Mouse (Mus musculus) MEL (cell line): Measurements from ENCODE around the gene Plekha8. TPM values are rescaled to one million over a fixed set of nuclear protein-coding genes. Genes with fewer than 3 reads are reported as not detected.

Experiments used
- DNase-seq: peaks from one replicate; pipeline ENCODE4 v3.0.0; 2011; ENCODE audit warnings: low read depth, low spot score
- H3K27ac ChIP-seq: 2 replicates; pipeline ENCODE4 v1.5.1; 2012; ENCODE audit warnings: low read depth, mild to moderate bottlenecking, control low read depth, low read length, moderate library complexity; ENCODE audit not compliant: control insufficient read depth
- H3K27me3 ChIP-seq, 2 experiments: fragments of 150-350 bp in 1 of 2; sonication (generic) in 1 of 2; 2 replicates each; pipeline ENCODE4 v1.6.1; 2012; ENCODE audit warnings: low read length in 2 of 2, mild to moderate bottlenecking in 2 of 2, improper control_type of control experiment in 1 of 2, moderate library complexity in 1 of 2; ENCODE audit not compliant: insufficient read depth in 2 of 2, control insufficient read depth in 1 of 2
- H3K36me3 ChIP-seq, 2 experiments: 2 replicates each; pipeline ENCODE4 v1.6.1; 2012 to 2014; ENCODE audit warnings: low read length in 2 of 2, improper control_type of control experiment in 1 of 2, inconsistent platforms in 1 of 2, mild to moderate bottlenecking in 1 of 2; ENCODE audit not compliant: insufficient read depth in 2 of 2, control insufficient read depth in 1 of 2
- H3K4me1 ChIP-seq, 2 experiments: fragments of 150-350 bp in 1 of 2; sonication (generic) in 1 of 2; 2 replicates each; pipeline ENCODE4 v1.6.1; 2012; ENCODE audit warnings: low read length in 2 of 2, improper control_type of control experiment in 1 of 2, mild to moderate bottlenecking in 1 of 2; ENCODE audit not compliant: insufficient read depth in 2 of 2, control insufficient read depth in 1 of 2
- H3K4me3 ChIP-seq, 2 experiments: fragments of 150-350 bp in 1 of 2; sonication (generic) in 1 of 2; 2 replicates each; pipeline ENCODE4 v1.5.1; 2012; ENCODE audit warnings: low read depth in 2 of 2, low read length in 2 of 2, mild to moderate bottlenecking in 2 of 2, moderate library complexity in 2 of 2, control low read depth in 1 of 2, improper control_type of control experiment in 1 of 2; ENCODE audit not compliant: control insufficient read depth in 1 of 2, insufficient read depth in 1 of 2
- H3K79me2 ChIP-seq: 2 replicates; pipeline ENCODE4 v1.6.1; 2012; ENCODE audit warnings: mild to moderate bottlenecking, low read length, moderate library complexity; ENCODE audit not compliant: control insufficient read depth, poor library complexity, insufficient read depth
- H3K9ac ChIP-seq: 2 replicates; pipeline ENCODE4 v1.6.1; 2012; ENCODE audit warnings: low read depth, mild to moderate bottlenecking, control low read depth, low read length, moderate library complexity; ENCODE audit not compliant: control insufficient read depth, poor library complexity, severe bottlenecking
- H3K9me3 ChIP-seq: fragments of 150-350 bp; sonication (generic); replicated peaks from 2 replicates; pipeline ENCODE4 v1.6.1; 2012; ENCODE audit warnings: mild to moderate bottlenecking, low read length, improper control_type of control experiment, moderate library complexity; ENCODE audit not compliant: insufficient read depth
- BHLHE40 ChIP-seq: IDR thresholded peaks from 2 replicates; pipeline ENCODE4 v1.6.1; 2012; ENCODE audit warnings: low read depth, mild to moderate bottlenecking, inconsistent platforms, low read length, improper control_type of control experiment, borderline replicate concordance
- CHD1 ChIP-seq: IDR thresholded peaks from 2 replicates; pipeline ENCODE4 v1.6.1; 2012; ENCODE audit warnings: low read depth, mild to moderate bottlenecking, inconsistent platforms, low read length, improper control_type of control experiment
- CTCF ChIP-seq, 3 experiments: IDR thresholded peaks in 2 of 3; conservative IDR thresholded peaks in 1 of 3; 2 replicates each; pipeline ENCODE4 v1.5.1; 2011 to 2012; ENCODE audit warnings: low read length in 3 of 3, low read depth in 2 of 3, mild to moderate bottlenecking in 2 of 3, improper control_type of control experiment in 1 of 3, inconsistent platforms in 1 of 3, mixed read lengths in 1 of 3, moderate library complexity in 1 of 3; ENCODE audit not compliant: control insufficient read depth in 1 of 3, insufficient read depth in 1 of 3, poor library complexity in 1 of 3, severe bottlenecking in 1 of 3
- ELF1 ChIP-seq: IDR thresholded peaks from 2 replicates; pipeline ENCODE4 v1.6.1; 2014; ENCODE audit warnings: low read depth, mild to moderate bottlenecking, inconsistent platforms, low read length, improper control_type of control experiment, moderate library complexity
- ETS1 ChIP-seq: IDR thresholded peaks from 2 replicates; pipeline ENCODE4 v1.6.1; 2012; ENCODE audit warnings: low read depth, mild to moderate bottlenecking, inconsistent platforms, low read length, improper control_type of control experiment, moderate library complexity
- GABPA ChIP-seq: IDR thresholded peaks from 2 replicates; pipeline ENCODE4 v1.6.1; 2012; ENCODE audit warnings: low read depth, mild to moderate bottlenecking, inconsistent platforms, low read length, improper control_type of control experiment, moderate library complexity
- GATA1 ChIP-seq: IDR thresholded peaks from 2 replicates; pipeline ENCODE4 v1.6.1; 2011; ENCODE audit warnings: low read depth, low read length, improper control_type of control experiment
- JUND ChIP-seq: IDR thresholded peaks from 2 replicates; pipeline ENCODE4 v1.6.1; 2011; ENCODE audit warnings: low read depth, mild to moderate bottlenecking, improper control_type of control experiment, low read length
- MAFK ChIP-seq: IDR thresholded peaks from 2 replicates; pipeline ENCODE4 v1.6.1; 2011; ENCODE audit warnings: low read depth, mild to moderate bottlenecking, low read length, improper control_type of control experiment, borderline replicate concordance
- MXI1 ChIP-seq: IDR thresholded peaks from 2 replicates; pipeline ENCODE4 v1.6.1; 2011; ENCODE audit warnings: mild to moderate bottlenecking, low read depth, low read length, improper control_type of control experiment
- MYC ChIP-seq: IDR thresholded peaks from 2 replicates; pipeline ENCODE4 v1.6.1; 2011; ENCODE audit warnings: low read depth, mild to moderate bottlenecking, low read length, improper control_type of control experiment, moderate library complexity
- NELFE ChIP-seq: IDR thresholded peaks from 2 replicates; pipeline ENCODE4 v1.6.1; 2011; ENCODE audit warnings: low read depth, low read length, improper control_type of control experiment
- NRF1 ChIP-seq: IDR thresholded peaks from 2 replicates; pipeline ENCODE4 v1.6.1; 2014; ENCODE audit warnings: low read depth, mild to moderate bottlenecking, inconsistent platforms, low read length, improper control_type of control experiment, moderate library complexity; ENCODE audit not compliant: poor library complexity, insufficient read depth, severe bottlenecking
- POLR2A ChIP-seq, 2 experiments: IDR thresholded peaks; 2 replicates each; pipeline ENCODE4 v1.6.1; 2011 to 2012; ENCODE audit warnings: low read length in 2 of 2, mild to moderate bottlenecking in 2 of 2, control low read depth in 1 of 2, improper control_type of control experiment in 1 of 2, low read depth in 1 of 2, moderate library complexity in 1 of 2; ENCODE audit not compliant: control insufficient read depth in 1 of 2, insufficient read depth in 1 of 2, poor library complexity in 1 of 2
- POLR2AphosphoS2 ChIP-seq: IDR thresholded peaks from 2 replicates; pipeline ENCODE4 v1.6.1; 2011; ENCODE audit warnings: low read length, improper control_type of control experiment
- POLR2AphosphoS5 ChIP-seq: IDR thresholded peaks from 2 replicates; pipeline ENCODE4 v1.6.1; 2012; ENCODE audit warnings: low read depth, borderline replicate concordance, mild to moderate bottlenecking, inconsistent platforms, low read length, moderate library complexity, mixed read lengths
- SMC3 ChIP-seq: IDR thresholded peaks from 2 replicates; pipeline ENCODE4 v1.6.1; 2011; ENCODE audit warnings: low read depth, low read length, improper control_type of control experiment
- TAL1 ChIP-seq: IDR thresholded peaks from 2 replicates; pipeline ENCODE4 v1.6.1; 2012; ENCODE audit warnings: mild to moderate bottlenecking, inconsistent platforms, low read length, moderate library complexity, mixed read lengths
- TCF12 ChIP-seq: IDR thresholded peaks from 2 replicates; pipeline ENCODE4 v1.6.1; 2014; ENCODE audit warnings: low read depth, mild to moderate bottlenecking, inconsistent platforms, low read length, improper control_type of control experiment, moderate library complexity
- USF1 ChIP-seq: IDR thresholded peaks from 2 replicates; pipeline ENCODE4 v1.6.1; 2014; ENCODE audit warnings: low read depth, mild to moderate bottlenecking, inconsistent platforms, low read length, improper control_type of control experiment, moderate library complexity
- USF2 ChIP-seq, 2 experiments: IDR thresholded peaks; 2 replicates each; pipeline ENCODE4 v1.6.1; 2011 to 2012; ENCODE audit warnings: improper control_type of control experiment in 2 of 2, low read length in 2 of 2, borderline replicate concordance in 1 of 2, inconsistent platforms in 1 of 2, low read depth in 1 of 2, mild to moderate bottlenecking in 1 of 2; ENCODE audit not compliant: insufficient read depth in 1 of 2
- ZMIZ1 ChIP-seq: IDR thresholded peaks from 2 replicates; pipeline ENCODE4 v1.6.1; 2012; ENCODE audit warnings: low read depth, mild to moderate bottlenecking, inconsistent platforms, low read length, improper control_type of control experiment, moderate library complexity
- ZNF384 ChIP-seq: IDR thresholded peaks from 2 replicates; pipeline ENCODE4 v1.6.1; 2012; ENCODE audit warnings: low read depth, mild to moderate bottlenecking, inconsistent platforms, low read length, improper control_type of control experiment
- polyA plus RNA-seq, 2 experiments: library from polyadenylated mRNA; stranded (reverse) in 1 of 2; unstranded in 1 of 2; fragments of >175 nt in 1 of 2; fragments of >200 nt in 1 of 2; gene quantifications; 2 replicates each; pipeline versions ENCODE4 v1.2.1 to v1.2.4; 2012; ENCODE audit warnings: low replicate concordance in 2 of 2, low read depth in 1 of 2; ENCODE audit not compliant: insufficient read length in 2 of 2, insufficient read depth in 1 of 2, missing spikeins in 1 of 2
- total RNA-seq: library from RNA; depleted of rRNA; stranded (reverse); fragments of 300-350 nt; gene quantifications from 2 replicates; pipeline ENCODE4 v1.2.3, GENCODE M21; 2012

Plekha8 gene
- total and polyA plus RNA-seq, 3 experiments, result 11.6 to 16.8 TPM; not detected in 1

- H3K27me3 ChIP-seq, result no peaks in the 10 kb centered on the region; a peak in 1 of 4 replicates
Observed at GRCm38 (mm10) chr6:54566546-54566919, 28.4 kb upstream of the Plekha8 start.

DNA sequence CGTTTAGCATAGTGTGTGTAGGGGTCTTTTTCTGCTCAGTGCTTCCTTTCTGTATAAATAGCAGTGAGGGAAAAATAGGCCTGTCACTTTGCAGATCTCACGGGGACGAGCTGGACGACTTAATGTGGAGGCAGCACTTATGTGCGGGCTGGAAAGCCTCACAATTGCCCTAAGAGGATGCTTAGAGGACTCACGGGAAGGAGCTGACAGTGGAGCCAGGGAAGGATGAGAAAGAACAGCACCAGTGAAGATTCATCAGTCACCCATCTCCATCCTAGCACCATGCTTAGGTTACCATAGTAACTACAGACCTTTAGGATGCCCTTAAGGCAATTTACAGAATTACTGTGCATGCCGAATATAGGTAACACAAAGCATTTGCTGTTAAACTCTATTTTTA is 25.1 kb upstream of the Plekha8 start:
- DNase-seq, result no peak
- Histone ChIP-seq H3K27me3 (no peaks in the 10 kb centered on the region; a peak in 2 of 4 replicates), H3K79me2 (no peaks in the 10 kb centered on the region), H3K4me1 (no peaks in the 10 kb centered on the region), H3K9me3 (no peaks in the 10 kb centered on the region), H3K9ac (no peak overlapping the region), H3K27ac (no peak overlapping the region), H3K4me3 (no peak overlapping the region), H3K36me3 (no peaks in the 10 kb centered on the region)
- TF ChIP-seq SMC3, result no peak
- no peak for TF ChIP-seq ELF1
- TF ChIP-seq POLR2AphosphoS2, result no peak
- no peak for TF ChIP-seq MYC
- TF ChIP-seq NRF1, result no peak
- TF ChIP-seq POLR2A (IDR thresholded peaks at IDR 0.05; ENCODE audit: control insufficient read depth in 1 of 2, insufficient read depth in 1 of 2, low read depth in 1 of 2, low read length in 2 of 2, poor library complexity in 1 of 2), result no peak
- TF ChIP-seq GATA1, result no peak
- no peak for TF ChIP-seq TAL1
- no peak for TF ChIP-seq CHD1
- no peak for TF ChIP-seq MAFK
- no peak for TF ChIP-seq ZMIZ1

More at GRCm38 (mm10) chr6:54566546-54566919, 28.4 kb upstream of the Plekha8 start:
- H3K4me1 ChIP-seq, result no peaks in the 10 kb centered on the region
- DNase-seq, result no peak
- TF ChIP-seq JUND, result no peak
- TF ChIP-seq MXI1, result no peak
- TF ChIP-seq CTCF (IDR thresholded peaks at IDR 0.05 in 2 of 3, conservative IDR thresholded peaks at IDR 0.05 in 1 of 3; ENCODE audit: control insufficient read depth in 1 of 3, insufficient read depth in 1 of 3, low read depth in 2 of 3, low read length in 3 of 3, poor library complexity in 1 of 3, severe bottlenecking in 1 of 3), result no peak
- TF ChIP-seq USF1, result no peak
- no peak for TF ChIP-seq SMC3
- no peak for TF ChIP-seq BHLHE40
- TF ChIP-seq TCF12, result no peak
- no peak for TF ChIP-seq USF2 (IDR thresholded peaks at IDR 0.05; ENCODE audit: borderline replicate concordance in 1 of 2, insufficient read depth in 1 of 2, low read depth in 1 of 2, low read length in 2 of 2)
- no peak for TF ChIP-seq MAFK
- no peak for TF ChIP-seq GATA1
- TF ChIP-seq POLR2AphosphoS5, result no peak
- no peak for TF ChIP-seq NELFE
- no peak for TF ChIP-seq ETS1
- TF ChIP-seq ZMIZ1, result no peak
- TF ChIP-seq ZNF384, result no peak
- no peak for TF ChIP-seq GABPA
- no peaks in the 10 kb centered on the region for H3K36me3 ChIP-seq
- no peaks in the 10 kb centered on the region for H3K9me3 ChIP-seq
- H3K27ac ChIP-seq, result no peak overlapping the region
- no peak overlapping the region for H3K4me3 ChIP-seq
- no peak overlapping the region for H3K9ac ChIP-seq
- H3K79me2 ChIP-seq, result no peaks in the 10 kb centered on the region
